Mouse (Mus musculus) CH12.LX (cell line): ENCODE results near the gene Baiap2l2.

Experiments used
- BHLHE40 ChIP-seq: IDR thresholded peaks from 2 replicates; pipeline ENCODE4 v1.6.1; 2011; ENCODE audit warnings: mild to moderate bottlenecking, low read depth, low read length, improper control_type of control experiment
- CTCF ChIP-seq, 2 experiments: IDR thresholded peaks in 1 of 2; conservative IDR thresholded peaks in 1 of 2; 2 replicates each; pipeline ENCODE4 v1.5.1; 2011 to 2012; ENCODE audit warnings: low read depth in 2 of 2, low read length in 2 of 2, improper control_type of control experiment in 1 of 2, inconsistent platforms in 1 of 2, mild to moderate bottlenecking in 1 of 2, moderate library complexity in 1 of 2
- E2F4 ChIP-seq: IDR thresholded peaks from 2 replicates; pipeline ENCODE4 v1.6.1; 2011; ENCODE audit warnings: low read depth, low read length, improper control_type of control experiment; ENCODE audit not compliant: insufficient replicate concordance
- POLR2A ChIP-seq: IDR thresholded peaks from 2 replicates; pipeline ENCODE4 v1.6.1; 2011; ENCODE audit warnings: low read depth, mild to moderate bottlenecking, improper control_type of control experiment, low read length
- USF1 ChIP-seq: IDR thresholded peaks from 2 replicates; pipeline ENCODE4 v1.6.1; 2014; ENCODE audit warnings: low read depth, mild to moderate bottlenecking, inconsistent platforms, low read length, improper control_type of control experiment
- ZMIZ1 ChIP-seq: IDR thresholded peaks from 2 replicates; pipeline ENCODE4 v1.6.1; 2012; ENCODE audit warnings: low read depth, mild to moderate bottlenecking, inconsistent platforms, low read length, improper control_type of control experiment

DNA sequence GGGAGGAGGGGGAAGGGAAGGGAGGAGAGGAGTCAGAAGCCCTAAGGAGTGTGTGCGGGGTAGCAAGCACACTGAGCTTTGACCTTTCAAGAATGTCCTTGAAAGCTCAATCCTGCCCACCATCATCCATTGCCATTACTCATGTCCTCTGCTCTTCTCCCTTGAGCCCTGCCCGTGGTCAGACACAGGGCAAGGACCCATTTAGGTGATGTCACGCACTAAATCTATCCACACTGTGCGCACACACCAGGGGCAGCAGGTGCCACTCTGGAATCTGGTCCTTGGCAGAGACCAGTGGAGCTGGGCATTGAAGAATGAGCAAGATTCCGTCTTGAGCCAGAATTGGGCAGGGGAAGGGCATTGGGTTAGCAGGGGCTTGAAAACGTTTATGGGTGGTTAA, 77.1 kb downstream of the Baiap2l2 start:
- no peak for TF ChIP-seq ZMIZ1
- no peak for TF ChIP-seq CTCF (conservative IDR thresholded peaks at IDR 0.05 in 1 of 2, IDR thresholded peaks at IDR 0.05 in 1 of 2; ENCODE audit: low read depth in 2 of 2, low read length in 2 of 2)
- no peak for TF ChIP-seq E2F4
- TF ChIP-seq POLR2A, result no peak
- TF ChIP-seq BHLHE40, result no peak
- no peak for TF ChIP-seq USF1
